Mouse (Mus musculus) midbrain, embryonic 10.5 days (tissue): ENCODE measurements around the gene Prkcq. TPM values are rescaled to one million over a fixed set of nuclear protein-coding genes. Genes with fewer than 3 reads are reported as not detected.
"Not testable (repeated sequence)": the region's sequence is repeated elsewhere in the genome, so short reads cannot be mapped to it uniquely, and the experiment has no call there.

ENCODE experiments used
- DNase-seq: peaks from one replicate; pipeline ENCODE4 v3.0.0-alpha.2; 2017; ENCODE audit warnings: low spot score
- H3K27ac ChIP-seq: fragments of 300-500 bp; sonication (generic); replicated peaks from 2 replicates; pipeline ENCODE4 v1.5.1; 2016; ENCODE audit warnings: mild to moderate bottlenecking
- H3K27me3 ChIP-seq: fragments of 300-500 bp; sonication (generic); 2 replicates; pipeline ENCODE4 v1.6.1; 2016; ENCODE audit warnings: low read depth, mild to moderate bottlenecking; ENCODE audit not compliant: poor library complexity, severe bottlenecking
- H3K36me3 ChIP-seq: fragments of 300-500 bp; sonication (generic); 2 replicates; pipeline ENCODE4 v1.6.1; 2016; ENCODE audit warnings: mild to moderate bottlenecking, moderate library complexity
- H3K4me1 ChIP-seq: fragments of 300-500 bp; sonication (generic); 2 replicates; pipeline ENCODE4 v1.6.1; 2016
- H3K4me3 ChIP-seq: fragments of 300-500 bp; sonication (generic); 2 replicates; pipeline ENCODE4 v1.5.1; 2016; ENCODE audit warnings: mild to moderate bottlenecking, moderate library complexity
- H3K9me3 ChIP-seq: fragments of 300-500 bp; sonication (generic); replicated peaks from 2 replicates; pipeline ENCODE4 v1.6.1; 2016; ENCODE audit warnings: mild to moderate bottlenecking
- WGBS: fragments of 180-500 bp; shearing (Covaris S2); methylation state at CpG from one replicate; pipeline ENCODE4 v1.1.7; 2016; 5-methylcytosine and 5-hydroxymethylcytosine counted together
- polyA plus RNA-seq: library from polyadenylated mRNA; unstranded; fragments of >200 nt; fragmentation: Nextera tagmentation; extraction: Ambion mirVana; gene quantifications from 2 replicates; pipeline ENCODE4 v1.2.1, GENCODE M21; 2016

Prkcq gene
- polyA plus RNA-seq, 1 experiment from 2014 or later: 1.8 TPM

DNA sequence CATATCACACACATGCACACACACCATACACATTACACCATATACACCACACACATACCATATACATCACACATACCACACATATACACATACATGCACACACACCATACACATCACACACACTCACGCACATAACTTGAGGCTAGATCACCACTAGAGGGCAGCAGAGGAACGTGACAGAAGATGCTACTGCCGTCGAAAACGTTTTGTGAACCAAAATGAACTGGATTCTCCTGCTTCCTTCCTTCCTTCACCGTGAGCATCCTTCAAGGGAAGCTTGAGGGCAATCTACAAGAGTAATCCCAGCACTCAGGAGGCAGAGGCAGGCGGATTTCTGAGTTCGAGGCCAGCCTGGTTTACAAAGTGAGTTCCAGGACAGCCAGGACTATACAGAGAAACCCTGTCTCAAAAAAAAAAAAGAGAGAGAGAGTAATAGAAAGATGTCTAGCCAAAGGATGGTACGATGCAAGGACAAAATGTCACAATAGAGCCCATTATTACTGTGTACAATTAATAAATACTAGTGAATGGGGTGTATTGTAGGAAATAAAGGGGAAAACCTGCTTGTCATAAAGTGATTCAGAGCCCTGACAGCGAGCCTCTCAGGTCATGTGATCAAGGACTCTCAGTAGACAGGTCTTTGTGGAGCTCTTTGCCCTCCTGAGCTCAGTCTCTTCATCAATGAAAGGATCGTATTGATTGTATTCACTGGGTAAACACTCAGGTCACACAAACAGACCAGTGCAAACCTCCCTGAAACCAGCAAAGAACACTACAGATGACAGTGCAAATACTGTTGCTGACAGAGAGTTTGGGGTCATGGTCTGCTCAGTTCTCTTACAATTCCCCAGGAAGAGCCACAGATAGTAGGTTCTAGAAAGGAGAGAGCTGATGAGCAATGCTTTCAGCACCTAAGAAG lies 159.9 kb downstream of the Prkcq start:
- H3K4me3 ChIP-seq: no peak overlapping the region
- H3K36me3 ChIP-seq: no peaks in the 10 kb centered on the region
- H3K4me1 ChIP-seq: 0 out of 2 replicates have a peak, but pooled peaks cover 4% of the 10 kb centered on the region
- WGBS: 28% methylated on average over 11 of the region's 11 CpGs
- DNase-seq: peak; percentile 79
- no peak overlapping the region for H3K27ac ChIP-seq
- H3K27me3 ChIP-seq: no peaks in the 10 kb centered on the region
- no peaks in the 10 kb centered on the region for H3K9me3 ChIP-seq

DNA sequence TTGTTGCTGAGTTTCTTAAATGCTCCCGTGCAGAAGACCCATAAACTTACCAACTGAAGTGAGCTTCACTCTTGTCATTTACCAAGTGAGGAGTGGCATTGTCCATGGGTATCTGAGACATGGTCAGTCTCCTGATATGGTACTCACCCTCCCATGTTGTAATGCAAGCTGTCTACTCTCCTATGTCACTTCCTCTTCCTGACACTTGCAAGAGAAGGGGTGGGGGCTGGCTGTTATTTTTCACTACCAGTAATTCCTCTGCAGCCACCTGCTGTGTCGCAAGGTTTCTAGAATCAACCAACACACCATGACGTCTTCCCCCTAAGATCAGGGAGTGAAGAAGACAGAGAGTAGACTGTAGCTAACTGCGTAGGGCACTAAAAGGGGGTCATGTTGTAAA lies 160.6 kb downstream of the Prkcq start:
- 81% methylated on average over 4 of the region's 4 CpGs for WGBS
- Histone ChIP-seq H3K27me3 (no peaks in the 10 kb centered on the region), H3K4me3 (no peak overlapping the region), H3K36me3 (no peaks in the 10 kb centered on the region), H3K4me1 (0 out of 2 replicates have a peak, but pooled peaks cover 4% of the 10 kb centered on the region), H3K27ac (no peak overlapping the region), H3K9me3 (no peaks in the 10 kb centered on the region)
- no peak for DNase-seq

DNA sequence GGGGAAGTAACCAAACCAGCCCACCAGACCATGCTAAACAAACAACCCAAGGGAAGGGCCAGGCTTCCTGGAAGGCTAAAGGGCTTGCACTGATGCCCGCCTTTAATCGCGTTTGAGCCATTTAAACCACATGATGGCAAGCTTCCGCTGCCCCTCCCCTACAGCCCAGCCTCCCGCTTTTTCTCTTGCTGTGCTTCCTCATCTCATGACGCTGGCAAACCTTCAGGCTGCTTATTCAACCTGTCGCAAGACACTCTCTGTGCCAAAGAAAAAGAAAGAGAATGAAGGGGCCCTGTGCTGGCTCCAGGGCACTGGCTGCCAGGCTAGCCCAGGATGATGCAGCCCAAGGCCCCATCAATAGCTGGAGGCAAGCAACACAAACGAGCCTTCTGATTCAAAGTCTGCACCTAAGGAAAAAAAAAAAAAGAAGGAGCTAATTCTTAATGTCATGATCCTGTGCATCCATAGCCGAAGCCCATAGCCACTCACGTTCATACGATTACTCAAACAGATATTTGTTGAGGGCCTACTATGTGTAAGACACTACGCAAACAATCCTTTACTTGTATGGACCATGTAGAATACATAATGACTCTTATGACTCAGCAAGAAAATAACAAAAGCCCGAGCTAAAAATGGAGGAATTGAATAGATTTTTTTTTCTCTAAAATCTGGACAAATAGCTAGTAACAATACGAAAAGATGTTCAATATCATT lies 161.6 kb downstream of the Prkcq start:
- DNase-seq: no peak
- 70% methylated on average over 14 of the region's 14 CpGs for WGBS
- Histone ChIP-seq H3K27ac (no peak overlapping the region), H3K4me1 (0 out of 2 replicates have a peak, but pooled peaks cover 4% of the 10 kb centered on the region), H3K27me3 (no peaks in the 10 kb centered on the region), H3K4me3 (no peak overlapping the region), H3K9me3 (no peaks in the 10 kb centered on the region), H3K36me3 (no peaks in the 10 kb centered on the region)

DNA sequence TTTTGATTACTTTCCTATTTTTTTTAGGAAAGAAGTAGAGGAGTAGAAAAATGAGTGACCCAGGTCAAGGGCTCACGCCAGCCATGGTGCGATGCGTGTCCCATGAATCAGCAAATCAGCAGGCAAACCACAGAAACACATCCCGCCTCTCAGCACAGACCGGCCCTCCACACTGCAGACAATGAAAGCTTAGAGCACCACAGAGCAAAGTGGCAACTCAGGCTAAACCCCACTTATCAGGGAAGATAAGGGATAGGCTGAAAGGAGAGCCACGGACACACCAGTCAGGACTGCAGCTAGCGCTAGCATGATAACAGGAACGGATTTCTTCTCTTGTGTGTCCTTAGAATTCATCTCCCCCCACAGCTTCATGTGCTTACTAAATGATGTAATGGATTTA lies 164.4 kb downstream of the Prkcq start:
- no peaks in the 10 kb centered on the region for H3K9me3 ChIP-seq
- whole genome bisulfite sequencing: 68% methylated on average over 8 of the region's 8 CpGs
- no peaks in the 10 kb centered on the region for H3K36me3 ChIP-seq
- H3K4me3 ChIP-seq: no peak overlapping the region
- H3K27ac ChIP-seq: no peak overlapping the region
- no peaks in the 10 kb centered on the region for H3K27me3 ChIP-seq
- DNase-seq: no peak
- H3K4me1 ChIP-seq: 0 out of 2 replicates have a peak, but pooled peaks cover 4% of the 10 kb centered on the region

DNA sequence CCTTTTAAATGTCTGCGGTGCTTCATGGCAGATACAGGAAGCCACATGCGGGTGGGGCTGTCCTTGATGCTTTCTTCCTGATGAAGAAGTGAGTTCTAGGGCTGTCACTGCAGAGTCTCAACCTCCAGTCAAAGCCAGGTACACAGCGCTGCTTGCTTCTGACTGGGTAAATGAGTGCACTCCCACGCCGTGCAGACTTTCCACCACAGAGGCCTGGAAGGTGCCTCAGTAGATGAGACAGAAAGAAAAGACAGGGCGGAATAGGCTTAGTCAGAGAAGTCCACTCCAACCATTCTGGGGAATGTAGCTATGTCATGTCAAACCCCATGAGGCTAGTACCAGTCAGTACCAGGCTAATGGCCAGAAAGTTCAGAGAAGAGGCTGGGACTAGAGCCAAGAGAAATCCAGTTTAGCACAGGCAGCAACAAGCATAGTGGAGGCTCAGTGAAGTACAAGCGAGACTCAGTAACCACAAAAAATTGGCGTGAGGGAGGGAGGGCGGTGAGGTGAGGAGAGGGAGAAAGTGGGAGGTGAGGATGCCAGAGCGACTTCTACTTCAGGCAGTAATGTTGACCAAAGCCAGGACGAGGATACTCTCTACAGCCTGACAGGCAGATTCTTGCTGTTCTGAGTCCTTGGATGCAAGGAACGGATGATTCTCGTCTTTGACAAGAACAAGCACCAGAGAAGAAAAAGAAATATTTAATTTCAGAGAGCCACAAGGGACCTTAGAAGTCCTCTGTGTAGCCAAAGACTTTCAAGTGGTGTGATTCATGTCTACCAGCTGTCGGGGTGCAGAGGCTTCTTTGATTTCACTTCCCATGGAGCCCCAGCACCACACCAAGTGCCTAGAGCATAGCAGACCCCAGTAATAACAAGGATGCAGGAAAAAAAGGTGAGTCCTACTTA lies 167.3 kb downstream of the Prkcq start:
- no peak for DNase-seq
- Histone ChIP-seq H3K4me1 (no peaks in the 10 kb centered on the region), H3K9me3 (no peaks in the 10 kb centered on the region), H3K27ac (no peak overlapping the region), H3K36me3 (no peaks in the 10 kb centered on the region), H3K4me3 (no peak overlapping the region), H3K27me3 (no peaks in the 10 kb centered on the region)
- 85% methylated on average over 14 of the region's 14 CpGs for WGBS

DNA sequence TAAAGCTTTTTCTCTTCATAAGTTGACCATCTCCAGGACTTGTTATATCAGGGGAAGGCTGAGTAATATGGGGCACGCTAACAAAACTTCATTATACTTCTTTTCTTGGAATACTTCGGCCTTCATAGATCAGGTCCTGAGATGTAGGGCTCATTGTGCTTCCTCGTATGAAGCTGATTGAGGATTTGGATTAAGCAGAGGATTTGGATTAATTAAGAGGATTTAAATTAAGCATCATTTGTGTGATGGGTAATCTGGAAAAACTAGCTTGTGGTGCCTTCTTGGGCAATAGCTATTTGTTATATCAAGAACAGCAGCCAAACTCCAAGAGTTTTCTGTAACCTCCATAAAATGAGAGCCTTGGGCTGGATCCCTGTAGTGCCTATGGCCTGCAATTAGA lies 172.8 kb downstream of the Prkcq start:
- no peak for DNase-seq
- WGBS: 89% methylated on average over 3 of the region's 3 CpGs
- no peaks in the 10 kb centered on the region for H3K36me3 ChIP-seq

DNA sequence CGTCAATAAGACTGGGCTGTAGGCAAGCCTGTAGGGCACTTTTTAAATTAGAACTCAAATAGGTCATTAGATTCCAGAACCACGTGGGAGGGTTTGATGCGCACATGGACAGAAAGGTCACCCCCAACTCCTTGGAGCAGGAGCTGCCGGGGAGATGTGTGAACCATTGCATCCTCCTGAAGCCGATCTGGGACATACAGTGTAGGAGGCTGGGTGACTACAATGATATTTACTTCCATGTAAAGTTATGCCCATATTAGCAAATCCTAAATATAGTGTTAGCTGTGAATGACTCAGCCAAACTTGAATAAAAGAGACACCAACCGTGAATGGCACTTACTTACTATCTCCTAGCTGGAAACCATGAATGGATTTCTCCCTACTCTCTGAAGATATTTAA lies 174.5 kb downstream of the Prkcq start:
- H3K4me1 ChIP-seq, H3K27ac ChIP-seq, H3K27me3 ChIP-seq, DNase-seq, H3K36me3 ChIP-seq, H3K4me3 ChIP-seq, H3K9me3 ChIP-seq: not testable (repeated sequence)
- WGBS: 89% methylated on average over 6 of the region's 6 CpGs

More for the DNA sequence above, 172.8 kb downstream of the Prkcq start:
- Histone ChIP-seq H3K27ac (no peak overlapping the region), H3K27me3 (no peaks in the 10 kb centered on the region), H3K4me3 (no peak overlapping the region), H3K4me1 (no peaks in the 10 kb centered on the region), H3K9me3 (no peaks in the 10 kb centered on the region)

DNA sequence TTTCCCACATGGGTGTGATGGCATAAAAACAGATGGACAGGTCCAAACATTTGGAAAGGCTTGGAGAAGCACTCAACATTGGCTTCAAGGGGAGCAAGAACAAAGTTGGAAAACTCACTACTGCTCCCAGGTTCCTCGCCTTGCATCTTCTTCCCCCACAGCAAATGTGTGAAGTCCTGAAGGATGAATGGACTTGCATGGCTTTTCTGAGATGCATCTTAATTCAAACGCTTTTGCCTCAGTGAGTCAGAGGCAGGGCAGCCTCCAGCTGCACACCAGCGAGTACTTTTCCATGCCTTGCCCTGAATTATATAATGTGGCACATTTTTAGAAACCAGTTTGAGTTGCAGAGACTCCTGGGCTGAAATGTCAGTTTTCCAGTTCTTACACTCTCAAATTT lies 175.9 kb downstream of the Prkcq start:
- Histone ChIP-seq H3K9me3 (no peaks in the 10 kb centered on the region), H3K27me3 (no peaks in the 10 kb centered on the region), H3K4me1 (no peaks in the 10 kb centered on the region), H3K36me3 (no peaks in the 10 kb centered on the region), H3K27ac (no peak overlapping the region), H3K4me3 (no peak overlapping the region)
- no peak for DNase-seq
- 85% methylated on average over 3 of the region's 3 CpGs for WGBS
